Mouse (Mus musculus) spleen, postnatal 36 days (tissue): ENCODE results near the gene Zfp729b.

Source experiments
- DNase-seq, 2 experiments: peaks; one replicate each; pipeline ENCODE4 v3.0.0; 2022; ENCODE audit warnings: low spot score in 2 of 2, mixed read lengths in 1 of 2

Zfp729b gene

DNA sequence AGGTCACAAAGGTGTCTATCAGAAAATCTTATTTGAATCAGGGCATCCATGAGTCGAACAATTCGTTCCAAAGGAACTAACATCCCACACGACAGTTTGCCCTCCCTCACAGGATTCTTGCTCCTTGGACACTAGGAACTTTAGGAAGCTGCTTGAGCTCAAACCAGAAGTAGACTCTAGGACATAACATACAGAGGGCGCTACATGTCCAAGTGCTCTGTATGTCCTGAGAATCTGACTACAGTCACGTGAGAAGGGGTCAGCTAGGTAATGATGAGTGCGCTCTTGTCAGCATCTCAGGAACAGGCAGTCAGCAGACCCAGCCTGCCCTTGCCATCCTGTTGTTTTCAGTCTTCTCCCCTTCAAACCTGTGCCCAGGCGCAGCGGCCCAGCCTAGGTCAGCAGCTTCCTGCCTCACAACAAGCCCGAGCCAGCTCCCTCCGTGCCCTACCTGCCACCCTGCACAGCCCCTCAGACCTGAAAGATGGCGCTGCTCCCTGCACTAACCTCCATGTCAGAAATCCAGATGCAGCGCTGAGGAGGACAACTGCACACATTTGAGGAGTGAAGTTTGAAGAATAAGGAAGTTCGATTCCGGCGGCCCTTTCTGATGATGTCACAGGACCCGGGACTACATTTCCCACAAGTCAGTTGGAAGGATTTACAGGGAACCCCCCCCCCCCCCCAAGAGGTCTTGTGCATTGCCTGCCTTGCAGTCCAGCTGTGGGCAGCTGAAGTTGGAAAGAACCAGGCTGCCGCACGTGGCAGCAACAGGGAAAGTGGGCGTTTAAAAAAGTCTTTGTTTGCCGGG, at the start of gene Zfp729b:
Gene Zfp729b, minus strand, starts transcription at position 642 of the 811 bp plus-strand sequence.
- peak; percentile 86 to 90 for DNase-seq

DNA sequence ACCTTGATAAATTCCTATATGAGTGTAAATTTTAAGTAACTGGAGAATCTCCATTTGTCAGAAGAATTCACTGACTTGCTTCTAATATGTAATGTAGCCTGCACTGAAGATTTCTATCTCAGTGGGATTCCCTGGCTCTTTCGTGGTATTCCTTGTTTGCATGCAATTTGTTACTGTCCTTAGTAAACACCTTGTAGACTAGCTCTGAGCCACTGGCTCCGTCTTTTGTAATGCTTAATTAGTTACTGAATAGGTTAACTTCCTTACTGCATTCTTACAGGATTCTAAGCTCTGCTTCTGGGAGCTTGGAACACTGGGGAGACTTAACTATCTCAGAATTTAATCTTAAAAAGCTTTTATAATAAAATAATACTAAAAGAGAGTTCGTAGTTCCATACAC, 43.0 kb upstream of the Zfp729b start:
- DNase-seq, result no peak

DNA sequence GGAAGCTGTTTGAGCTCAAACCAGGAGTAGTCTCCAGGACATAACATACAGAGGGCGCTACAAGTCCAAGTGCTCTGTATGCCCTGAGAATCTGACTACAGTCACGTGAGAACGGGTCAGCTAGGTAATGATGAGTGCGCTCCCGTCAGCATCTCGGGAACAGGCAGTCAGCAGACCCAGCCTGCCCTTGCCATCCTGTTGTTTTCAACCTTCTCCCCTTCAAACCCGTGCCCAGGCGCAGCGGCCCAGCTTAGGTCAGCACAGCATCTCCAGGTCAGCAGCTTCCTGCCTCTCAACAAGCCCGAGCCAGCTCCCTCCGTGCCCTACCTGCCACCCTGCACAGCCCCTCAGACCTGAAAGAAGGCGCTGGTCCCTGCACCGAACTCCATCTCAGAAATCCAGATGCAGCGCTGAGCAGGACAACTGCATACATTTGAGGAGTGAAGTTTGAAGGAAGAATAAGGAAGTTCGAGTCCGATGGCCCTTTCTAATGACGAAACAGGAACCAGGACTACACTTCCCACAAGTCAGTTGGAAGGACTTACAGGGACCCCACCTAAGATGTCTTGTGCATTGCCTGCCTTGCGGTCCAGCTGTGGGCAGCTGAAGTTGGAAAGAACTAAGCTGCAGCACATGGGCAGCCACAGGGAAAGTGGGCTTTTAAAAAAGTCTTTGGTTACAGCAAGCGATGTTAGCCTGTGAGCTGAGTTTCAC, 27.9 kb upstream of the Zfp729b start, which contains the start of the genes Gm49345 and Zfp729a:
Gene Gm49345, minus strand, starts transcription at position 476 of the 714 bp plus-strand sequence.
Gene Zfp729a, minus strand, starts transcription at position 498 of the 714 bp plus-strand sequence.
- DNase-seq, result peak; percentile 86 to 88

DNA sequence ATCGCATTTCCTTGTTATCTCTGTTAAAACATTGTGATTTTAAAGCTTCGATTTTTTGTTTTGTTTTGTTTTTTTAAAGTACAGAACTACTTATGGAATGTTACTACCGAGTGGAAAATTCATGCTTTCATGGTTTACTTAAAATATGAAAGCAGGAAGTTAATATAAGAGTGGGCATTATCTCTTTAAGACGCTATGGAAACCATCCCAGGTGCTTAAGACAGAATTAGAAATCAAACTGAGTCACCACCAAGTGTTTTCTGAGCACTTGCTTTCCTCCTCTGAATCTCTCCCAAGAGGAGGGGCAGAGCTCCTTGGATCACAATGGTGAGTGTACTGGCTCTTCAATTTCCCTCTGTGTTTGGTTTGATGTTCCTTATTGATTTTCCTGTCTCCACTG, 601 bp upstream of the Zfp729b start:
- DNase-seq, result no peak

DNA sequence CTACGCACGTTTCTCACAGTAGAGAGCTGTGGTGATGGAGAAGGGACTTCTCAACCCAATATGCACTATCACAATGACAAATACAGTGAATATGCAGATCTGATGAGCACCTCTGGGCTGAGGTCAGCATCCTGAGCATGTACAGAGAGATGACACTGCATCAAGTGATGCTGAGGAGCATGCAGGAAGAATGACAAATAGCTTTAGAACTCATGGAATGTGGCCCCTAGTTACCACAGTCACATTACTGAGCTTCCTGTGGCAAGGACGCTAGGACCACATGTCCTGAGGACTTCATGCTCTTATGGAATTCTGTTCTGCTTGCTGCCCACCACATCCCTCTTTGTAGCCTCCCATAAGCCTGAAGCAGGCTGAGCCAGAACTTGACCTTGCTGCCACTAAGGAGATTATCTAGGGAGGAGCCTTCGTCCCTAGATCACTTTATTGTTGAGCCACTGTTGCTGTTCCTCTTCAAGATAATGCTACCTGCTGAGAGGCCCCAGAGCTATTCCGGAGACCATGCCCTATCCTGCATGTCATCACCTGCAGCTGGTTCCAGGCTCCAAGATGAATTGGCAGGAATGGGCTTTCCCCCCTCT, 36.8 kb downstream of the Zfp729b start:
- no peak for DNase-seq

DNA sequence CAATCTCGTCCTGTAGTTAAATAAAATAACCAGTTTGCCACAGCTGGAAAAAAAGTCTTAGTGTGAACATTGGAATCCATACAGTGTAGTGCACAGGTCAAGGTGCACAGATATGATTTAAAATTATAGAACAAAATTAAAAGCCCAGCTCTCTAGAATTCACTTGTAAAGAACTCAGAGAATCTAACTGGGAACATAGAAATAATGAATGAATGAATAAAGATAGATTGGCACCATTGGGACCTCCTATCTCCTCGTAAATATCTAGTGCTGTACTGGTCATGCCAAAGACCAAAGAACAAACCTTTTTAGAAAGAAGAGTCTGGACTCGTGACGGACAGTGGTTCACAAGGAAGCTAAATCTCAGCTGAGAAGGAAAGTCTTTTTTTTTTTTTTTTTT, 55.8 kb downstream of the Zfp729b start, which contains the start of gene Zfp748:
Gene Zfp748, minus strand, starts transcription at position 101 of the 400 bp plus-strand sequence.
- DNase-seq, result no peak

DNA sequence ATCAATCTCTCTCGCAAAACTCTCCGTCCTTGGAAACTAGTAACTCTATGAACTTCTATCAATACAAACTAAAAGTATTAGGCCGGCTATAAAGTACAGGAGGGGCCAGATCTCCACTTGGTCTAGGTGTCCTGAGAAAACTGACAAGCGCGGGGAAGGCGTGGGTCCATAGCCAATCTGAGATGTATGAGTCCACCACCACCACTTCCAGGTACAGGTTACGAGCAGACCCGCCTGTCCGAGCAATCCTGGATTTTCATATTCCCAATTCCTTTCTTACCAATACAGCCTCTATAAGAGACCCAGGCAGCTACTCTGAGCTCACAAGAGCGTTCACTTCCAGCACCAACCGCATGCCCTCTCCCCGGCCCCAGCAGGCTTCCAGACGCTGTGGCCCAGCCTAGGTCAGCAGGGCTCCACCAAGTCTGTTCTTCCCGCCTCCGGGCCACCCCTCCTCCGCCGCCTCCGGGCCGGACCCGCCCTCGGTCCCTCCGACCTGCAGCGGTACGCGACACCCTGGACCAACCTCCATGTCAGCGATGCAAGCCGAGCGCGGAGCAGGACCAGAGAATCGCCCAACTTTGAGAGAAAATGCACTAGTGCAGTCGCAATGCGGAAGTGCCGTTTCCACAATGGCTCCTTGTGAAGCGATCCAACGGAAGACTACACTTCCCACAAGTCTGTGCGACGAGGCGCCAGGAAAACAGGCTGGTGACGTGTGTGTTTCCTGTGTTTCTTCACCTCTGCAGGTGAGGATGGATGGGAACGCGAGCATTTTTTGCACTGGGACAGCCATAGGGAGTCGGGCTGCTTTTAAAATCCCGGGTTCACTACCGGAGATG, 56.8 kb downstream of the Zfp729b start:
- peak; percentile 87 to 89 for DNase-seq

DNA sequence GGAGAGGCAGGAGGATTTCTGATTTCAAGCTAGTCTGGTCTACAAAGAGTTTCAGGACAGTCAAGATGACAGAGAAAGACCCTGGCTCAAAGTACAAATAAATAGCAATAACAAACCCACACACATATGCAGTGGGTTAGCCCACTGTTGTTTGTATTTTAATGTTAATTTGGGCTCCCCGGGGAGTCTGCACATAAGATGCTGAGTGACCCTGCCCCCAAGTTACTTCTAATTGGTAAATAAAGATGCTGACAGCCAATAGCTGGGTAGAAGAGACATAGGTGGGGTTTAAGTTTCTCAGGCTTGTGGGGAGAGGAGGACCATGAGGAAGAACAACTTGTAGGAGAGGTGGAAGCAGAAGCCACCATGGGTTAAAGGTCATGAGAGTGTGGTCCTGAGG, 63.6 kb downstream of the Zfp729b start:
- DNase-seq, result no peak
